Mouse (Mus musculus) embryo, embryonic 11.5 days (tissue): ENCODE results near the gene Tekt5.

Experiments used
- DNase-seq: peaks from one replicate; pipeline ENCODE4 v3.0.0-alpha.2; 2012; ENCODE audit warnings: low read depth, low spot score

Tekt5 gene

DNA sequence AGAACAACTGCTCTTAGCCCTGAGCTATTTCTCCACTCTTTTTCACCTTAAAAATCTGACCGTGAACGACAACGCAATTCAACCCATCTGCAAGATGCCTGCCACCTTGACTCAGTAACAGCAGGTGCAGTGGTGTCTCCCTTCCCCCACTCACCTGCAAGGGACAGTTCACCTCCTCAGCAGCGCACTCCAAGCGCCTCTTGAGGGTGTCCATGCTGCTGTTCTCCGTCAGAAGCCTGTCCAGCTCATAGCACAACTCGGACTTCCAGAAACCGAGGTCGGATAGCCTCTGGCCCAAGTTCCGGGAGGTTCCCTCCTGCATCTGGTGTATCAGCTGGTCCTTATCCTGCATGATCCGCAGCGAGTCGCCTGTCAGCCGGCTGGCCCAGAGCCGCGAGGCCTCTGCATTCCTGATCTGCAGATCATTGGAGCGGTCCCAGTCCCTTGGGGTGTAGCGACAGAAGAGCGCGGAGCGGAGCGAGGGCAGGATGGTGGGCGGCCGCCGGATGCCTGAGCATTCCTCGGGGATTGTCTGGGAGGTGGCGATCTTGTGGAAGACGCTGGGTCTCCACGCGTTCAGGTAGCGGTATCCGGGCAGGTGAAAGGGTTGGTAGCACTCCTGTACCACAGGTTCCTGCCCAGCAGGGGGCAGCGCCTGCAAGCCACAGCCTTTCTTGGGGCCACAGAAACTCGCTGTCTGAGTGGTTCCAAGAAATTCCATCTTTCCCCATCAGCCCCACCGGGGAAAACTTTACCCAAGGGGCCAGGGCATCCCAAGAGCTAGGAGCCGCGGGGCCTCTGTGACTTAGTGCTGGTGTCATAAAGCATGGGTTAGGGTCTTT is at the start of gene Tekt5:
TSS of gene Tekt5 (minus strand) at position 792 of the 842 bp plus-strand sequence.
- DNase-seq: no peak

DNA sequence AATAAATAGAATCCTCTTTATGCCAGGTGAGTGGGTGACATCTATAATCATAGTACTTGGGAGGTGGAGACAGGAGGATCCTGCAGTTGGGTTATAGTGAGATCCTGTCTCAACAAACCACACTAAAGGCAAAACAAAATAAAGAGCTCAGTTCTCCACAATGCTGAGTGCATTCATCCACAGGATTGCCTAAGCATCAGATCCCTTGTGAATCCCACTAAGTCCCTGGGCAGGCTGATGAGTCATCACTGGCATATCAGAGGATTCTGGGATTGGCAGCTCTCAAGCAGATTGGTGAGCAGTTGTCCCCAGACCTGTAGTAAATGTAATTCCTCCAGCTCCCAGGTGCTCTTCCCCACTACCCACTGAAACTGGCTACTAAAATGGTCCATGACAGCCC is 48.4 kb upstream of the Tekt5 start:
- no peak for DNase-seq

DNA sequence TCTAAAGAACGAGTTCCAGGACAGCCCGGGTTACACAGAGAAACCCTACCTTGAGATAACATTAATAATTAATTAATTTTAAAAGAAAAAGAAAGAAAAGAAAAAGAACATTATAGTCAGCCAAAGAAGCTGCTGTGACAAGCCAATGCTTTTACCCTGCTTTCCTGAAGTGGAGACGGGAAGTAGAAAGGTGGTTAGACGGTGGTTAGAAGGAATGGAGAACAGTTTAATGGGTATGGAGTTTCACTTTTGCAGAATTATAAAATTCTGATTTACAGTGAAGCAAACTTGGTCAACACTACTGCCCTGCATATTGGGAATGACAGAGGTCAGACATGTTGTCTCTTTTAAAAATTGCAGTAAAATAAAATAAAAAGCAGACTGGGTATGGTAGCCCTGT is 46.5 kb upstream of the Tekt5 start:
- no peak for DNase-seq

DNA sequence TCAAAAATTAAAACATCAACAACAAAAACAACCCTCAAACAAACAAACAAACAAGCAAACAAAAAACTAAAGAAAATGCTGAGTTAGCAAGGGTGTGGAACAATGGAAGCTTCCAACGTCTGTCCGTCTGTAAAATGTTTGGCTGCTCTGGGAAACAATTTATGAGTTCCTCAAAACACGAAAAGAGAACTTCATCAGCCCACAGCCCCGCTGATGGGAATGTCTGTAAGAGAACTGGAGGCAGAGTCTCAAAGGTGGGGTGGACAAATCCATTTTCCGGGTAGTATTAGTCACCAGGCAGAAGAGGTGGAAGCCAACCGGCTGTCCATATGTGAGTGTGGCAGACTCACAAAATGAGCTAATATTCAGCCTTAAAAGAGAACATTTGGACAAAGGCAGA is 46.0 kb upstream of the Tekt5 start:
- DNase-seq: no peak

DNA sequence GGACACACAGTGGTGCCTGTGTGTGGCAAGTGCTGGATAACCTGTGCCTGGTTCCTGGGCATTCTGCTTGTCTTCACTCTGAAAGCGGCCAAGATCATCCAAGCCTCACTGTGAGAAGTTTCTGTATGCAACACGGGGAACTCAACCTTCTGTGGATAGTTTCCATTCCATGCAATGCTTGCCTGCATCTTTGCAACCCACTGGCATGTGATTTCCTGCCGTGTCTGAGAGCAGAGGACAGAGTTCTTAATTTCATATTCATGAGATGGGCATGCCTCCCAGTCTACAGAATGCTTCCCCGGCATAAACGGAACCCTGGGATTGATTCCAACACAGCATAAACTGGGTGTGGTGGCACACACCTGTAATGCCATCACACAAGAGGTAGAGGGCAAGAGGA is 42.8 kb upstream of the Tekt5 start:
- DNase-seq: no peak

DNA sequence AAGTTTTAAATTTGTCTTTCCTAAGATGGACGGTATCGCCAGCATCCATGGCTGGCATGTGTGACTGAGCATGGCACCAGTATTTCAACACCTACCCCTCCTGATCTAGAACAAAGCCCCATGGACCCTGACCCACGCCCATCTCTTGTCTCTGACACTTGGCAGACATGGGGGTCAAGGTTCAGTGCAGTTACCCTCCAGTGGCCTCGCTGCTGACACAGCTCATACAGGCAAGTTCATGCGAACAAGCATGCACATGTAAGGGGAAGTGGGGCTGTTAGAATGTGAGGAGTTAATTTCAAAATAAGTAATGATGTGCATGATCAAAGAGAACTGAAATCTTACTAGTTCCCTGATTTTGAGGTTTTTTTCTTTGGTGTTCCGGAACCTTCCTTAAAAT is 40.9 kb upstream of the Tekt5 start:
- DNase-seq: no peak

DNA sequence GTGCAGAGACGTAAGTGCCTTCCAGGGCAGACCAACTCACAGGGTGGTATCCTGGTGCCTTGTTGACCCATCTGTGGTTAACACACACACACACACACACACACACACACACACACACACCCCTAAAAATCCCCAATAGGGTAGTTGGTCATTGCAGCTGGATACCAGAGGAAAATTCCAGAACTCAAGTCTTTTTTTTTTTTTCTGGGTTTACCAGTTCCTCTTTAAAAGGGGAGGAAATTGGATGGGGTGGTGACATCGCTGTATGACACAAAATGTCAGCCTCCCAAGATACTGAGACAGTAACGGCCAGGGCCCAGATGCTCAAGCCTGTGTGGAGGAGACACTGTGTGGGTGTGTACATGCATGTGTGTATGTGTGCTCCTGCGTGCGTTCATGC is 38.1 kb upstream of the Tekt5 start:
- no peak for DNase-seq

DNA sequence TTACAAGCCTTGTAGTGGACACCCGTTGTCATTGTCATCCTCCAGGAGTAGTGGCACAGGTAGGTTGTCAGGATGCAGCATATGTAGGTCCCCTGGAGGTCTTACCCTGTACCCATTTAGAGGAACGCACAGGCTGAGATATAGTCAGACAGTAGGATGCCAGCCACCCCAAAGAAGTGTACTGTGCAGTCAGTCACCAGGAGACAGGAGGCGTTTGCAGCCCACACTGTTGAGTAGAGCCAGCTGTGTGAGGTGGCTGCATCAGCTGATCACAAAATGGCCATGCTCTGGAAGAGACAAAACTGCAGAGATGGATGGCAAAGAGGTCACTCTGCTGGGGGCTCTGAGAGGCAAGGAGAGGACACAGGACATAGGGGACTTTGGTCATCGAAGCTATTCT is 37.1 kb upstream of the Tekt5 start:
- no peak for DNase-seq

DNA sequence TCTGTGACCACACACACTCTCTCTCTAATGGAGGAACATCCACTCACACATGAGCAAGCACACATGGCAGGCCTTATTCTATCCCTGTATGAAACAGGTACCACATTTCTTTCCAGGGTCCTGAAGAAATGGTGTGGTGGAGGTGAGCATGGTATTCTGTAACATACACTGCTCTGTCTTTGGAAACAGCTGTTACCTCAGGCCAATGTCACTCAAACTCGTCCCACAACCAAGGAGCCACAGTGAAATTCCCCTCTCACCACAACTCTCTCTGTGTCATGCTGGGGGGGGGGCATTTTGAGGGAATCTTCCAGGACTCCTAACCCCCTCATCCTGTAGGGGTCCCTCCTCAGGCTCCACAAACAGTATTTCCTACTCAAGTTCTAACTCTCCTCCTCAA is 36.6 kb upstream of the Tekt5 start:
- DNase-seq: no peak

DNA sequence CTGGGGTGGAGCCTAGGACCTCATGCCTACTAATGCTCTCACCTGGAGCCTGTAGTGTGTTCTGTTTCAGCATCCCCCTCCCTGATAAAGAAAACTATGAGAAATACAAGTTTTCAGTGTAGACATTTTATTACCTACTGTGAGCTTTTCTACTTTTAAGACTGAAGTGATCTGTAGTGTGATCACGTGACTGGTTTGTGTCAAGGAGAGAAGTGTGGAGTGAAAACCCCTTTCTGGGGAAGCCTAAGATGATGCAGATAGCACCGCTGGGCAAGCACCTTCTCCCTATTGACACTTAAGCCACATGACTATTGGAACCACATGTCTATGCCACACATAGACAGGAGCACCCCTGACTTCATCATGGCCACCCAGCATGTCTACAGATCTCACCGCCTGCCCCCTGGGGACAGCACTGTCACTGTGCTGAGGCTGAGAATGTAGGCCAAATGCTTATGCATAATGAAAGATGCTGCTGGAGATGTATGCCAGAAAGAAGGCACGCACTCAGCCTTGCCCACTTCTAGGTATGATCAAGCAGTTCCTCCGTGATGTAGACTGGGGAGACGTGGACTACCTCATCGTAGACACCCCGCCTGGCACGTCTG is 25.3 kb upstream of the Tekt5 start:
- DNase-seq: no peak

DNA sequence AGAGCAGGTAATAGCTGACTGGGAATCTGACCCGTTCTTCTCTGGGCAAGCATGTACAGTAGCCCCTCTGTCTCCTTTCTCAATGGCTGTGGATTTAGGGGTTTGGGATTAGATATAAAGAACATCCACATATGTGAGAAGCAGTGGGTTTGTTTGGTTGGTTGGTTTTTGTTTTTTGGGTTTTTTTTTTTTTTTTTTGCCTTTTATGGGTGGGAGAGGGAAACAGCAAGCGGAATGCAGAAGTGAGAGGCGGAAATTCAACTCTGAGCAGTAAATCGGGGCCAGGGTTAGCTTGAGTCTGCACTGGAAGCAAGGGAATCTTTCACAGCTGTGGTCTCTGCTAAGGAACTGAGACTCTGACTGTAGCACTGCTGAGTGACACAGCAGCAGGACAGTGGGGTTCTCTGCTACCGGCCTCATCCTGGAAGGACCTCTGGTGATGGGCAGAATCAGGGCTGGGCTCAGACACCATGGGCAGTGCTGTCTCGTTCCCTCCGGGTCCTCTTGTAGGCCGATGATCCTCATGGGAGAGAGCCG is 22.5 kb upstream of the Tekt5 start:
- DNase-seq: no peak

DNA sequence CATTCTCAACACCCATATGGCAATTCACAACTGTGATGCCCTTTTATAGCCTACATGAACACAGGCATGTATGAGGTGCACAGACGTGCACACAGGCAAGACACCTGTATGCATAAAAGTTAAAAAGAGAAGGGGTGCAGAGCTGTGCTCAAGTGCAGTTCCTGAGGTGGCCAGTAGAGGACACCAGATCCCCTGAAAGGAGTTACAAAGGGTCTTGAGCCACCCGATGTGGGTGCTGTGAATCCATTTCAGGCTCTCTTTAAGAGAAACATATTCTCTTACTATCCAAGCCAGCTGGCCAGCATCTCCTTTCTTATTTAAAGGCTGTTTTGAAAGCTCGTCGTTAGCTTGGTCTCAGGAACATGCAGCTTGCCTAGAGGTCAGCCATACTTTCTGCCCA is 21.6 kb upstream of the Tekt5 start:
- DNase-seq: no peak

DNA sequence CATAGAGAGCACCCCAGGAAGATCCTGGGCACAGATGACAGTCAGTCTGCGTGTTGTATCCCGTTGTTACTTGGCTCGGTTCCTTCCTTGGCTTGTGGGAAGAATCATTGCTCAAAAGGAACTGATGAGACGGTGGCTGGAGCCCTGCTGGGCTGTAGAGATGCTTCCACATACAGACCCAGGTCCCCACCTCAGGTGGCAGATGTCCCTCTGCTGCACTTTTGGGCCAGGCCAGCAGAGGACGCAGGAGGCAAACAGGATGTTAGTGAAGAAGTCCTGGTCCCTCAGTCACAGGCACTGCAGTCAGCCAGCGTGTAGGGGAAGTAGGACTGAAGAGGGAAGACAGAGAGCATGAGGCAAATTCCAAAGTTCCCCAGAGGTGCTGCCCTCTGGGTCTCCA is 20.7 kb upstream of the Tekt5 start:
- no peak for DNase-seq

DNA sequence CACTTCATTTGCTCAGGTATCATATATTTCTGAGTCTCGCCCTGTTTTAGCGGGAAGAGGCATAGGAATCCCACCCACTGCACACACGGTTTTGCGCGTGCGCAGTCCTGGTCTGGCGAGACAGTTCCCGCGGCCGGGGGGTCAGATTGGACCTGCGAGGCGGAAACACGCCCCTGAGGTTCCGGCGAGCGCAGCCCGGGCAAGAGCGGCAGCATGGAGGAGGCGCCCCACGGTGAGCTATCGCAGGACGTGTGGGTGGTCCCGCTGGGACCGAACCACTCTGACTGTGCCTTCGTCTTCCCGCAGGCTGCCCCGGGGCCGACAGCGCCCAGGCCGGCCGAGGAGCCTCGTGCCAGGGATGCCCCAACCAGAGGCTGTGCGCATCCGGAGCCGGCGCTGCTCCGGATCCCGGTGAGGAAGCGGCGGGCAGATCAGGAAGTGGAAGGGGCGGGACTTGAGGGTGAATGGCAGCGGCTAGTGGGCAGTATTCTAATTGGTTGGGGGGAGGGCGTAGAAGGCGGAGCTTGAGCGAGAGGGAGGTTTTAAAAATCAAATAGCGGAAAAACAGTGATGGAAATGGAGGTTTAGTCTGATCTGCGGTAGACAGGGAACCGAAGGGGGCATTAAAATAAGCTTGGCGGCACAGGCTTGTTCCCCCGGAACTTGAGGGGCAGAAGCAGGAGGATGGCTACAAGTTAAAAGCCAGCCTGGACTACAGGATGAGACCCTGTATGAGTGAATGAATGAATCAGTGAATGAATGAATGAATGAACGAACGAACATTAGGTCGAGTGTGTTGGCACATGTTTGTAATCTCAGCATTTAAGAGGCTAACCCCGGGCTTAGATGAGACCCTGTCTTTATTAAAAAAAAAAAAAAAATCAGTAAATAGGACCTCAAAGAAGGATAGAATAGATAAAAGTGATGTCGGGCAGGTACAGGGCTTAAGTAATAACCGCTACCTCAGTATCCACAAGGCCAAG is 16.8 kb upstream of the Tekt5 start, which contains the start of gene Nubp1:
TSS of gene Nubp1 (plus strand) at position 185 of the 983 bp plus-strand sequence.
- peak; percentile 93 for DNase-seq

DNA sequence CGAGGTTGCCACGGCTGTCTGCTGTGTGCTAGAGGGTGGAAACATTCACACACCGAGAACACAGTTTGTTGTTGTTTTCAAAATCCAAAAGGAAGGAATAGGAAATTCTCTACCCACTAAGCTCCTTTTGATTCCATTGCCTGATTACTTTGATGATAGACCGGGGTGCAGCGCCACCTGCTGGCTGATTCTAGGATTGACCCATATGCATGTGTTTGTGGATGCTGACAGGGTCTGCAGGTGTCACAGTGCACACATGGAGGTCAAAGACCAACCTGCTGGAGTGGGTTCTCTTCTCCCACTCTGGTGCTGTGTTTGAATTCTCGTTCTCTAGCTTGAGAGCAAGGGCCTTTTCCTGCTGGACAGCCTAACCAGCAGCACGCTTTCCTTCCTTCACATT is 3.9 kb upstream of the Tekt5 start:
- DNase-seq: peak; percentile 58

DNA sequence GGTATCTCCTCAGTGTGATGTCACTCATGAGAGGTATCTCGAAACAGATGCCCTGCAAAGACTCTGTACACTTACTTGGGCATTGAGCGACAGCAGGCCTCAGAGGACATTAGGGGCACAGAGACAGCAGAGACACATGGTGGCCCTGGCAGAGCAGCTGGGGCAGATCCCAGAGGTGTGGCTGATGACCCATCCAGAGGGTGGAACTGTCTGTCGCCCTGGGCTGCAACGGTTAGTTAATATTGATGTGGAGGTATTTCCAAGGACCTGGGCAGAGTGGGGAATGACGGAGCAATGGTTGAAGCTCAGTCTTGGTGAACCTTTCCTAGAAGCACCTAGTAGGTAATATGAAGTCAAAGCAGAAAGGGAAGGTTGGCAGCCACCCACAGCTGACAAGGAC is 3.5 kb upstream of the Tekt5 start:
- DNase-seq: no peak

DNA sequence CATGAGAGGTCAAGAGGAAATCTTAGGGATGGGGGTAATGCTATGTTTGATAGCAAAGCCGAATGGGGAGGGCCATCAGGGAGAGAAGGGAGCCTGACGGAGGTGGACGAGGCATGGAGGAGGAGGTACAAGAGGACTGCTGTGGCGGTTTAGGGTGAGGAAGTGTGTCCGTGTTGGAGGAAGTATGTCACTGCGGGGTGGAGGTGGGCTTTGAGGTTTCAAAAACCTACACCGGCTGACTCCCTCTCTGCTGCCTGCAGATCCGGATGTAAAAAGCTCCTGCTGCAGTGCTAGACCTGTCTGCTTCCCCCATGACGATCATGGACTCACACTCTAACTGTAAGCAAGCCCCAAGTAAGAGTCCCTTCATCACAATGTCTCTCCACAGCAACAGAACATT is 2.7 kb downstream of the Tekt5 start:
- no peak for DNase-seq

DNA sequence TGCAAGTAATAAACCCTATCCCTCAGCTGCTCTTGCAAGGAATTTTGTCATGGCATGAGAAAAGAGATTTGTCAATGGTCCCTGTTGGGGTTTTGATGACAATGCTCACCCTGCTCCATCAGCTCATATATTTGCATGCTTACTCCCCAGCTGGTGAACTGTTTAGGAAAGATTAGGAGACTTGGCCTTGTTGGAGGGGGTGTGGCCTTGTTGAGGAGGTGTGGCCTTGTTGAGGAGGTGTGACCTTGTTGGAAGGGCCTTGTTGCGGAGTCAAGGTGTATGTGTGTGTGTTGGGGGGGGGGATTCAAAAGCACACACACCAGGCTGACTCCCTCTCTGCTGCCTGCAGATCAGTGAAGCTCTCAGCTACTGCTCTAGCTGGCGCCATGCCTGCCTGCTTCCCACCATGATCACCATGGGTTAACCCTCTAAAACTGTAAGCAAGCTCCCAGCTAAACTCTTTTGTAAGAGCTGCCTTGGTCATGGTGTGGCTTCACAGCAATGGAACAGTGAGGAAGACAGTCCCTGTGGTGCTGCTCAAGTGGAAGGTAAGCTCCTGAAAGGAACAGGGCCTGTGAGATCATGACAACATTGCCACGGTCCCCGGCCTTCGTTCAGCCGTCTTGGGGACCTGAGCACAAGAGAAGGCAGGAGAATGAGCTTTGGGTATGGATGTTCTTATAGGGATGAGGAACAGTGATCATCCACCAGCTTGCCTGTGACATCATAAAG is 6.5 kb downstream of the Tekt5 start:
- no peak for DNase-seq

DNA sequence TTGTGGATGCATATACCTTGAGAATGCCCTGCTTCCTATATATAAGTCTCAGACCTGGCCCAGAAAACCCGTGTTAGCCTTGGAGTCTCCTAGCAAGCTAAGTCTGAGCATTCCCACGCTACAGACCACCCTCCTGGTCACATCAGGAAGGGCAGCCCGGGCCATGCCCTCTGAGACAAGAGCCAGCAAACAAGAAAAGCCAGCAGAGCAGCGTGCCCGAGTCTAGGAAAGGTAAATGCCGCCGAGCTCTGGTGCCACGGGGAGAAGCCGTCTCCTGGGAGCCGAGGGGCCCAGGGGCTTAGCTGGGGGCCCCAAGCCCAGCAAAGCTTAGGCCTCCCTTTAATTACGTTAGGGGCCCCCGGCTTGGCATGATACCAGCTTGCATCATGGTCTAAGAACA is 10.0 kb downstream of the Tekt5 start:
- no peak for DNase-seq

DNA sequence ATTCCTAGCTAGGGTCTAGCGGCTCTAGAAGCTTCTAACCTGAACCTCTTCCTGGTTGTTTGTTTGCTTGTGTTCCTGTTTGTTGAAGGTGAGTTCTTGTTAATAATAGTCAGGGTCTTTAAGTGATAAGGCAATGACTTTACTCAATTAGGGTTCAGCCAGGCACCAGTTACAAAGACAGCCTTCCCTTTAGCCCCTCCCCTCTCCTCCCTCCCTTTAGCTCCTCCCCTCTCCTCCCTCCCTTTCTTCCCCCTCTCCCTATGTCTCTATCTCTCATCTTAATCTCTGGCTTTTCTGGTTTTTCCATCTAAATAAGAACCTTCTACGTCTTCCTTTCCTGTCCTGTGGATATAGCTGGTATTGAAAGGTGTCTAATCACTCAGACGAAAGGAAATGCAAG is 10.7 kb downstream of the Tekt5 start:
- DNase-seq: no peak

DNA sequence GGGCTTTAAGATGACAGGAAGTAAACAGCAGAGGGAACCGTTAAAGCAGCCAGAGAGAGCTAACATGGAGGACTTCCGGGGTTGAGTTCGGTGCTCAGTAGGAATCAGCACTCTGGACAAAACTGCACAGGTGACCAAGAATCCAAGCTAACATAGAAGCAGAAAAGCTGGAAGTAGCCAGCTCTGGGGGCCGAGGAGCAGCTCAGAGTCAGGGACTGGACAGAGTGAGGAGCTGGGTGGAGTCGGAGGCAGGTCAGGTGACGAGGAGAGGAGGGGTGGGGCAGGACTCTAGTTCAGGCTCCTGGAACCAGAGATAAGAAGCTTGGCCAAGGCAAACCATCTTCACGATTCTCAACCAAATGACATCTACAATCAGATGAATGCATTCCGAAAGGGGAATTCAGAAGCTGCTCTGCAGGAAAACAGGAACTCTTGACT is 11.2 kb downstream of the Tekt5 start:
- no peak for DNase-seq
